Mouse (Mus musculus): ENCODE data around the gene Rilp.

GRCm38 (mm10) chr11:75508904-75509303 lies 990 bp upstream of the Rilp start:
- TF ChIP-seq CTCF (IDR thresholded peaks at IDR 0.05) (no peak), POLR2A (IDR thresholded peaks at IDR 0.05; ENCODE audit: insufficient read depth, low read depth, low read length) (no peak), EP300 (IDR thresholded peaks at IDR 0.05; ENCODE audit: insufficient read depth, low read depth, low read length) (no peak)

All from heart, adult 2 months (tissue).